Mouse (Mus musculus): ENCODE measurements around the gene Sytl2. TPM values are rescaled to one million over a fixed set of nuclear protein-coding genes. Genes with fewer than 3 reads are reported as not detected.

Sytl2 gene
- total RNA-seq (2023): 10 to 100 TPM; 43.4 to 51.3 TPM

GRCm38 (mm10) chr7:90301942-90302646, at the start of gene Sytl2:
Gene Sytl2, plus strand, starts transcription at chr7:90302252.

DNA sequence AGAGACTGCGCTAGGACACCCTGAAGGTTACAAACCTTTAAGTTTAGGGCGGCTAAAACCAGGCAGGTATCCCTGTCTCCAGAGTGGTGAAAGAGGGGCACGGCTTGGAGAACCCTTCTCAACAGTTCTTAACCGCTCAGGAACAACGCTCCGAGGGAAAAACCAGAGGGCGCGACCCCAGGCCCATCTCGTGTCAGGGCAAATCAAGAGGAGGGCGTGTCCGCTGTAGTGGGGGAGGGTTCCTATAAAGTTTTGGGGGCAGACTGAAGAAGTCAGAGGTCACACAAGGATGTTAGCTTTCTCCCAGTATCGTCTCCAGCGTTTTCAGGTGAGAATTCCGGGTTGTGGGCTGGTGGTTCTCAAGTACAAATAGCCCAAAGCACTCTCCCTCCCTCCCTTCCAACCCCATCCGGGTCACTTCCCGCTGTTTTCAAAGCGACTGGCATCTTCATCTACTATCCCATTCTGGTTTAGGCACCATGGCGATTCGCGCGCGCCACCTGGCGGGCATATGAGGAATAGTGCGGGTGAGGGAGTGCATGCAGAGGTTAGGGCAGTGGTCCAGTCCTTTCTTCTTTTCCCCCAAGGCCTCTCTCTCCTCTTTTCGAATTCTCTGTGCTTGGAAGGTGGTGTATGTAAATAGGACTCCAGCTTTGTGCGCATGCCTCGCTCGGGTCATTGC, 36.6 kb upstream of the Sytl2 start, which contains the start of gene Ccdc83:
Ccdc83 (minus strand) TSS at position 489 of the 682 bp plus-strand sequence.

DNA sequence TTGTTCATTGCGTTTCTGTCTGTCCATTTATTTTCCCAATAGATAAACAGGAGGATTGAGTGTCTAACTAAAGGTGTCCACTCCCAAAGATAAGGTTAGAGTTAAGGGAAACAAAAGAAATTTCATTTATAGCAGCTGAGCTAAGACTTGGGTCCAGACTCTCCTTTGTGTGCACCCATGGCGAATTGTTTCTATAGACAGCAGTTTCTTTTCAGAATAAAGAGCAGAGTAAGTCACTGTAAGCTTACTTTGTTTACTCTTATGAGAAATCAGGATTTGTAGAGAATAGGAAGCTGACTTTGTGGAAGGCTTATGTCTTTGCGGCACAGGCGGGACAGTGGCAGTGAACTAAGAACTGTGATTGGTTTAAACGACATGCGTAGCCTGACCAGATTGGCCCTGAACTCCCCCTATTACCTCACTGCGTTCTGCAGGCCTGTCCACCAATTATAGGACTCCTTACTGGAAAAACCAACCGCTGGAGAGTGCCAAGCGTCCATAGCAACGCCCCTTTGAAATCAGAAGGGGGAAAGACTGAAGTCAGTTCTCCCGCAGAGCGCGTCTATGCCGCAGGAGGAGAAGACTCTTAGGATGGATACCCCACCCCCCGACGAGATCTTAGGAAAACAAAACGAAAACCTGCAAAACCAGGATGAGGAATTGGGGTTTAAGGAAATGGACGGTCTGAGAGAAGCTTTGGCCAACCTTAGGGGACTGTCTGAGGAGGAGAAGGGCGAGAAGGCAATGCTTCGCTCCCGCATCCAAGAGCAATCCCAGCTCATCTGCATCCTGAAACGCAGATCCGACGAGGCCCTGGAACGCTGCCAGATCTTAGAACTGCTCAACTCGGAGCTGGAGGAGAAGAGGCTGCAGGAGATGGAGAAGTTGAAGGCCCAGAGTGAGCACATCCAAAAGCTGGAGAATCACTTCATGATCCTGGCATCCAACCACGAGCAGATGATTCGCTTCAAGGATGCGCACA, 124.3 kb downstream of the Sytl2 start, which contains the start of gene Ccdc89:
Ccdc89 (plus strand) TSS at position 558 of the 982 bp plus-strand sequence.

DNA sequence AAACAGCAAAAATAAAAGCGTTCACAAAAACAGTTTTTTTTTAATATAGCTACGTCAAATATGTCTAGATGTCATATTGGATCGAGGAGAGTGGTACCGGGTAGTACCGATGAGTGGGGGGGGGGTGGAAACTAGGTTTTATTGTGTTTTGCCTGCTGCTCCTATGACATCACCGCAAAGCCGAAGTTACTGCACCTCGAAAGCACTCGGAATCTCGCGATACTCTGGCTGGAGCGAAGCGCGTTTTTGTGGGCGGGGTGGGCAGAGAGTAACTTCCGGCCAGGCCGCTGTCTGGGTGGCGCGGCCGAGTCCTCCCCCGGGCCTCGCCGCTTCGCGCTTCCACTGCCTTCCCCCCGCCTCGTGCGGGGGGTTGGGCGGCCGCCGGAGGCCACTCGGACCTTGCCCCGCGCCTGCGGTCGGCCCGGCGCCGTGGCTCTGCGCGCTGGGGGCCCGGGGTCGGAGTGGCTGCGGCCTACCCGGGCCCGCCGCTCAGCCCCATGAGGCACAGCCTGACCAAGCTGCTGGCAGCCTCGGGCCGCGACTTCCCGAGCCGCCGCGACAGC, 140.5 kb downstream of the Sytl2 start, which contains the start of gene Crebzf:
Crebzf (plus strand) TSS at position 212 of the 563 bp plus-strand sequence.

DNA sequence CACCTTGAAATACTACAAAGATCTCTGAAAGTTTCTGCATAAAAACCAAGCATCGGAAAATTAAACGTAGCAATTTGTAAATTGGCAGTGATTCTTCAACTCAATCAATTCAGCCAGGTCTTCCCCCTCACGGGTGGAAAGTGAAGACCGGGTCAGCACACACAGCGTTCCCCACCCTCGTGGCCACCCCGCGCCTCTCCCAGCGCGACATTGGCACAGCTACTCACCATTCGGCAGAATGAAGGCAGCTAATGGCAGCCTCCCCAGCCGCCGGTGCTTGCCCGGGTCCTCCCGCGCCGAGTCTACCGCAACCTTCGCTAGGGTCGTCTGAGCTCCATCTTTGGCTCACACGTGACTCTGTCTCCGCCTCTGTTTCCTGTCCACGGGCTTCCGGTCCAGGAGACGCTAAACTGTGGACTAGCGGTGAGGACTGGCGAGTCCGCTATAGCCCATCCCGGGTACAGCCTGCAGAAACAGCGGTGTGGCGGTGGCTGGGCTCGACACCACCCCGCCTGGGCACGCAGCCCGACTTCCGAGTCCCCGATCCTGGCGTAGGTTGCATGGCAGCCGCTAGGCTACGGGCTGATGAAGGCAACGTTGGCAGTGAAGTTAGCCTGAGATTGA, 154.9 kb downstream of the Sytl2 start, which contains the start of gene Tmem126a:
Tmem126a (minus strand) TSS at position 385 of the 624 bp plus-strand sequence.

Other genes with a start within 250 kb of the Sytl2 start
- 100 to 1,000 TPM; 207 to 208 TPM for gene Picalm, start 172.0 kb upstream of the Sytl2 start, total RNA-seq (2023)
- not detected for gene Ccdc83, start 36.5 kb upstream of the Sytl2 start, total RNA-seq (2023)
- under 1 TPM in 1 of 2 experiments, not detected in 1; 0.26 TPM for gene Ccdc89, start 124.3 kb downstream of the Sytl2 start, total RNA-seq (2023)
- gene Crebzf, start 140.5 kb downstream of the Sytl2 start, total RNA-seq (2023): 100 to 1,000 TPM; 162 to 182 TPM
- 10 to 100 TPM; 25.8 to 30.3 TPM for gene Tmem126a, start 155.0 kb downstream of the Sytl2 start, total RNA-seq (2023)
- 1 to 10 TPM; 5.1 to 6.0 TPM for gene Tmem126b, start 173.7 kb downstream of the Sytl2 start, total RNA-seq (2023)
- under 1 TPM; 0.64 to 0.65 TPM for gene Dlg2, start 174.4 kb downstream of the Sytl2 start, total RNA-seq (2023)

Data from T-cell, adult 66 days (primary cell).